Mouse (Mus musculus) brain, embryonic 14.5 days (tissue): ENCODE measurements around the gene Ptprj.

ENCODE experiments used
- CTCF ChIP-seq: fragments of 200-500 bp; IDR thresholded peaks from 2 replicates; pipeline ENCODE4 v1.5.1; 2012; ENCODE audit warnings: inconsistent platforms, mild to moderate bottlenecking, moderate library complexity, borderline replicate concordance; ENCODE audit not compliant: insufficient read depth, insufficient read length; ENCODE audit errors: extremely low read depth
- POLR2A ChIP-seq: fragments of 200-500 bp; IDR thresholded peaks from 2 replicates; pipeline ENCODE4 v1.6.1; 2012; ENCODE audit warnings: mild to moderate bottlenecking, inconsistent platforms, borderline replicate concordance; ENCODE audit not compliant: poor library complexity, insufficient read depth, insufficient read length, severe bottlenecking; ENCODE audit errors: extremely low read depth

GRCm38 (mm10) chr2:90581006-90581795 is 754 bp upstream of the Ptprj start:
- TF ChIP-seq CTCF (no peak), POLR2A (no peak)
